Mouse (Mus musculus) kidney, adult 8-10 months (tissue): ENCODE results near the gene Lrrc29.

ENCODE experiments used
- DNase-seq, 2 experiments: peaks; one replicate each; pipeline ENCODE4 v3.0.0; 2022

Lrrc29 gene

DNA sequence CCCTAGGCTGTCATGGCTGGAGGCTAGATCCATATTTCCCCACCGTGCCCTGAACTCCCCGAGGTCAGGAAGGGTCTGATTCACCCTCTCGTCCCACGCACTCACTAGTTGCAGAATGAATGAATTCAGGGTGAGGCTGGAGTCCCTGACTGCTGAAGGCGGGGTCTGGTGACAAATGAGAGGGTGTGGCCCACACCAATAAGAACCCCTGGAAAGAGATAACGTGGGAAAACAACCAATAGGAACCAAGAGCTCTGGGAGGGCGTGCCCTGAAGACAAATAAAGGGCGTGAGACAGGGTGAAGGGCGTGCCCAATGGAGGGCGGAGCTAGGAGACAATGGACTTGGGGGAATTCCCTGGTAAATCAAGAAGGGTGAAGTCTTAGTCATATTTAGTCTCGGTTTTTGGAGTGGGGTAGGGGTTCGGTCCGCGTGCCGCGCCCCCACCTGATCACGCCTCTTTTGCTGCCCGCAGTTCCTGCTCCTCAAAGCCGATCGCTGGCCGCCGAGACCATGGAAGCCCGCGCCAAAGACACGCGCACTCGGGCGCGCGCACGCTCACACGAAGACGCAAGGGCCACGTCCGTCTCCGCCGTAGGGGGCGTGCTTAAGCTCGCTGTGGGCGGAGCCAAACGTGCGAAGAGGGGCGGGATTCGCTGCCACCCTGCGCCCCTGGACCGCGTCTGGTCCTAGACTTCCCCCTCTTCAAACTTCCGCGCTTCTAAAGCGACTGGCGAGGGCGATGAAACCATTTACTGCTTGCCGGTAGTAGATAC is 36.9 kb downstream of the Lrrc29 start:
- peak; percentile 84 to 87 for DNase-seq

DNA sequence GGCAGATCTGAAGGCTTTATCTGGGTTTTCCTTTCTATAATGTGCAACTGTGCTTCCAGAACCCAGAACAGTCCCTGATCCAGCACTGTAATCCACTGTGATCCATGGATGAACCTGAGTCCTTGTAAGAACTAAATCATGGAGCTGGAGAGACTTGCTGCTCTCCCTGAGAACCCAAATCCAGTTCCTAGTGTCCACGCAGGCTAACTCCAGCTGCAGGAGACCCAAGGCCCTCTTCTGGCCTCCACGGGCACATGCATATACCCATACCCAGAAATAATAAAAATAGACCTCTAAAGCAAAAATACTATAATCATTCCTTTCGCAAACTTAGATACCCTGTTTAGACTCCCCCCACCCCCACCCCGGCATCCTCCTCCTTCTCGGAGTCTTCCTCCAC is 37.8 kb downstream of the Lrrc29 start:
- DNase-seq, result no peak

DNA sequence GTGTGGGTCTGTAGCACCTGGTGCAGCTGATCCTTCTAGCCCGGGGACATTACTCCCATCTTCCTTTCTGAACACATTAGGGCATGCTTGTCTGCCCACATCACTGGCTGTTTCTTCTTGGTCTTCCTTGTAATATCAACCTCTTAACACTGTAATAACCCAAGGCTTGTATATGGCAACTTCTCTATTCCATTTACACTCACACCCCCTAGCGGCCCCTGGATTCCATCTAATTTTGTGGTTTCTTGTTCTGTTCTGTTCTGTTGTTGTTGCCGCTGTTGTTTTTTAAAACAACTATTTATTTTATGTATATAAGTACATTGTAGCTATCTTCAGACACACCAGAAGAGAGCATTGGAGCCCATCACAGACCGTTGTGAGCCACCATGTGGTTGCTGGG is 39.2 kb downstream of the Lrrc29 start:
- DNase-seq, result no peak

DNA sequence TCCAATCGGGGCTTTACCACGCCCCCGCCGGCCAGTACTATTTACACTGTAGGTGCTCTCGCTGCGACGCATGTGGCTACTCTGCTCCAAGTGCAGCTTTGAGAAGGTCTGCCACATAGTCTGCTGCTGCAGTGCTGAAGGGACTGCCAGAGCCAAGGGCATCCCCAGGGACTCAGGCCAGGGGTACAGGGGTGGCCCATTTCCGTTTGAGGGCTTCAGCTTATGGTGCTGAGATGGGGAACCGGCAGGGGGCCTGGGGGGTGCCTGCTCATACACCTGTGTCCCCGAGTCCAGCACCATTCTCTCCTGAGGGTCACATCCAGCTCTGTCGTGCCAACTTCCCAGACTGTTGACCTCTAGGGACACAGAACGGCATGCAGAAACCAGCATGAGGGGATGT is 40.6 kb downstream of the Lrrc29 start:
- DNase-seq, result no peak

DNA sequence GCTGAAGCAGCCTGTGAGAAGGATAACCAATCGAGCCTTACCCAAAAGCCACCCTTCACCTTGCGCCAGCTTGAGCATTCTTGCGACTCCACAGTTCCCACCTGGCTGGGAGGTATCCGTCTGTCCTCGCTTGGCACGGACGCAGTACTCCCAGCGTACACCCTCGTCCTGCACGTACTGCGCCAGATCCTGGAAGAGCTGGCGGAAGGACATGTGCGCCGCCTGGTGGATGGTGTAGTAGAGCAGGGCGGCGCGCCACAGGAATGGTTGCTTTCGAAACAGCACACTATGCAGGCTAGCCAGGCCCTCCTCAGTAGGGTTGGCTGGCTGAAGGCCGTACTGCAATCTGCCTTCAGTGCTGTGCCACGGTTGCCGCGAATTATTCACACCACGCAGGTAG is 43.0 kb downstream of the Lrrc29 start:
- DNase-seq, result no peak

DNA sequence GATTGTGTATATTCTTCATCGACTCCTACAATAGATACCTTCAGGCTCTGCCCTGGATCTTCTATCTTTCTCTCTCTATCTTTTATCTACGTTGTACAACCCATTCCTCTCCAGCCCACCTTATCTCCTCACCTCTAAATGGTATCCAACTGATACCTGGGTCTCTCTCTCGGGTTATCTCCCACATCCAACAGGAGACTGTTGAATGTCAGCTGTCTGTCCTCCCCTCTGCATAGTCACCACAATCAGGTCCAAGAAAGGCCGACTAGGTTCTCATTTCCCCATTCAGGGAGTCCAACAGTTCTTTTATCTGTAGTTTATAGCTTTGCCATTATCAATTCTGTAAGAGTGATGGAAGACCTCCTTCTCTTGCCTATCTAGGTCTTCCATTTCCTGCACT is 43.8 kb downstream of the Lrrc29 start:
- no peak for DNase-seq

DNA sequence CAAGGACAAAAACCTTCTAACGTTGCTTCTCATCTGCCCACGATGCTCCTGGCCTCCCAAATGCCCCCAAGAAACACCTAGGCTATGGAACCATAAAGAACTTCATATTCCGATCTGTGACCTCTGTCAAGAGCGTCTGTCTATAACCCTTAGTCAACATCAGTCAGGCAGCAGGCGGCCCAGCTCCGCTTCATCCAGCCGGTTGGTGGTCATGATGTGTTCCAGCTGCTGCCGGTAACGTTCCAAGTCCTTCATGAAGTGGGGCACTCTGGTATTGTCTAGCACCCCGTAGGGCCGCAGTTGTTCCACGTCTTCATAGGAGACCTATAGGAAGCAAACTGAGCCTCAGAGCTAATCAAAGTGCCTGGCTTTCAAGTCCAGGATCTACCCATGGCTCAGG is 44.3 kb downstream of the Lrrc29 start:
- no peak for DNase-seq

DNA sequence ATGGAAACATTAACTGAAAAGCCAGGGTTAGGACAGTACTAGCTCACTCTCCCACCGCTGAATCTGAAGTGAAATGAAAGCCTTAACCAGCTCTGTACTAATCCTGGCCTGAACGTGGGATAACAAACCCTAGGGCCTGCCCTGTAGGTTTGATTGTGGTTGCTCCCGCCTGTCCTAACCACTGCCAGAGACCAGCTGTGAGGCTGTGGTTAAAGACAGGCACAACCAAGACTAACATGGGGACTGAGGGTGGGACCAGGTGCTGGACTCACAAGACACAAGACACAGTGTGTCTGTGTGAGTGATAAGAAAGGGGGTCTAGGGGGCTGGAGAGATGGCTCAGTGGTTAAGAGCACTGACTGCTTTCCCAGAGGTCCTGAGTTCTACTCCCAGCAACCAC is 45.5 kb downstream of the Lrrc29 start:
- no peak for DNase-seq

DNA sequence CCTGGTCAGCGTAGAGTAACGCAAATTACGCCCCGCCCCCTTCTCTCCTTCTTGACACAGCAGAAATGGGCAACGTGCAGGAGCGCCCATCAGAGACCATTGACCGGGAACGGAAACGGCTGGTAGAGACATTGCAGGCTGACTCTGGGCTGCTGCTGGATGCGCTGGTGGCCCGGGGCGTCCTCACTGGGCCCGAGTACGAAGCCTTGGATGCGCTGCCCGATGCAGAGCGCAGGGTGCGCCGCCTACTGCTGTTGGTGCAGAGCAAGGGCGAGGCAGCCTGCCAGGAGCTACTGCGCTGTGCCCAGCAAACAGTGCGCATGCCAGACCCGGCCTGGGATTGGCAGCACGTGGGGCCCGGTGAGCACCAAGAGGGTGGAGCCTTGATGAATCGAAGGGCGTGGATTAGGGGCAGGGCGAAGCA is 47.2 kb downstream of the Lrrc29 start:
- DNase-seq, result peak; percentile 90 to 92

DNA sequence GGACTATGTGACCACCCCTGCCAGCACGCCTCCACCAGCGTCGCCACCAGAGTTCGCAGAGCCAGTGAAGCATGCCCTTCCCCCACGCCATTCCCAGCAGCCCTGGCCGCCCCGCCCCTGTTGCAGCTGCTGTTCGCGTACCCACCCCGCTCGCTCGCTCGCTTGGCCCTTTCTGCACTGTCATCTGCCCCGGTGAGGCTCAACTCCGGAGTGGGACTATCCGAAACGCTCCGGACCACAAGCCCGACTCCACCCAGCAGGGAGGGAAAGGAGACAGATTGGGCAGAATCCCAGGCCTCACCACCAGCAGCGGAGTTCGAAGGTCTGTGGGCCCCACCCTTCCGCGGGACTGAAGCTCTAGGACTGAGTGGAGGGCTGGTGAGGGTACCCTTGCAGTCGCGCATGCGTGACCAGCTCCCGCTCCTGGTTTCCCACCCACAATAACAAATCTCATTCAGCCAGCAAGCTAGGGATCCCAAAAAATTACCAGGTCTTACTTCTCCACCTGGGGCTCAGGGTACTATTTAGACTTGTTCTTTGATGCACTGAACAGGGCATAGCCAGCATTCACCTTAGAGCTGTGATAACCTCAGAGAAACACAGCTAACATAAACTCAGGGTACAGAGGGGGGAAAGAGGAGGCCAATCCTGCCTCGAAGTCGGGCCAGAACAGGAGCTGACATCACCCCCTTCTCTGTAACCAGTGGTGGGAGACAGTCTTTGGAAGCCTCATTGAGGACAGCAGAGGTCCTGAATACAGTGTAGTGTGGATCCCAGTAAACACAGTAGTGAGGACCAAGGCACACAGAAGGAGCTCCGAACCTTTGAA is 49.6 kb downstream of the Lrrc29 start:
- DNase-seq, result peak in 1 of 2 experiments; percentile 39

DNA sequence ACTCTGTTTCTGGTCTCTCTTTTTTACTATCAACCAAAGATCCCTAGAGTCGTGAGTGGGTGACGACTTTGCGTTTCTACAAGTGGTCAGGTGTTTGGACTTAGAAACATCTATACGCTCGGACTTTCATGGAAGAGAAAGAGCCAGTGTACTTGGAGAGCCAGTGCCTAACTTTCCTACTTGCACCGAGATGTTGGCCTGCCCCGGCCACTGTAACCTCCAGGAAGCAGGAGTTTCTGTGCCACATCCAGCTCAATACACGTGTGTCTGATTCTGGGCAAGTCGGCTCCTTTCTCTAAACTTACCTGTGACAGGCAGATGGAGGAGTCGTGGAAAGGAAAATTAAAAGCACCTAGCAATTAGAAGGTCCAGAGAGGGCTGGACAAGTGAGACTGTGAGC is 50.2 kb downstream of the Lrrc29 start, which contains the start of gene Nol3:
TSS of gene Nol3 (plus strand) at position 301 of the 400 bp plus-strand sequence.
- DNase-seq, result no peak

DNA sequence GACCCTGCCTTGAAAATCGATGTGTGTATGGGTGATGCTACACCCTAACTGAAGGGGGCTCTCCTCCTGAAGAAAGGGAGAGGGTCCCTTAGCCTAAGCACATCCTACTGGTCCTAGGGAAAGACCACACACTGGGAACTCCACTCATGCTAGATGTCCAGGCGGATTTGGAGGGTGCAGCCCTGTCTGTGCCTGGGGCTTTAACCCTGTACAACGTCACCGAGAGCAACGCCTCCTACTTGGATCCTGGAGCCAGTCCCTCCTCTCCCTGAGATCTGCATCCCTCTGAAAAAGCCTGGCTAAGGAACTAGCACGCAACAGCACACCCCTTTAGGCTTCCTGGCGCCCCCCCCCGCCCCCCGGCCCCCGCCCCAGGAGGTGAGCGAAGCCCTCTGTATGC is 50.7 kb downstream of the Lrrc29 start:
- DNase-seq, result no peak

DNA sequence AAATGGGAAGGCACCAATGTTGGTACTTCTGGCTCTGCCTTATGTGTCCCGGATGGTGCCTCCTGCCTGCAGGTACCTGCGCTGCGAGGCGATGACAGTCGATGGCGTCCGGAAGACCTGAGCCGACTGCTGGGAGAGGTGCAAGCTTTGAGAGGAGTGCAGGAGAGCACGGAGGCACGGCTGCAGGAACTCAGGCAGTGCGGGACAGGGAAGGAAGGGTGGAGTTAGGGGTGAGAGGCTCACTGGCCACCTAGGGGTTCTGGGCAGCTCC is 55.2 kb downstream of the Lrrc29 start:
- no peak for DNase-seq

DNA sequence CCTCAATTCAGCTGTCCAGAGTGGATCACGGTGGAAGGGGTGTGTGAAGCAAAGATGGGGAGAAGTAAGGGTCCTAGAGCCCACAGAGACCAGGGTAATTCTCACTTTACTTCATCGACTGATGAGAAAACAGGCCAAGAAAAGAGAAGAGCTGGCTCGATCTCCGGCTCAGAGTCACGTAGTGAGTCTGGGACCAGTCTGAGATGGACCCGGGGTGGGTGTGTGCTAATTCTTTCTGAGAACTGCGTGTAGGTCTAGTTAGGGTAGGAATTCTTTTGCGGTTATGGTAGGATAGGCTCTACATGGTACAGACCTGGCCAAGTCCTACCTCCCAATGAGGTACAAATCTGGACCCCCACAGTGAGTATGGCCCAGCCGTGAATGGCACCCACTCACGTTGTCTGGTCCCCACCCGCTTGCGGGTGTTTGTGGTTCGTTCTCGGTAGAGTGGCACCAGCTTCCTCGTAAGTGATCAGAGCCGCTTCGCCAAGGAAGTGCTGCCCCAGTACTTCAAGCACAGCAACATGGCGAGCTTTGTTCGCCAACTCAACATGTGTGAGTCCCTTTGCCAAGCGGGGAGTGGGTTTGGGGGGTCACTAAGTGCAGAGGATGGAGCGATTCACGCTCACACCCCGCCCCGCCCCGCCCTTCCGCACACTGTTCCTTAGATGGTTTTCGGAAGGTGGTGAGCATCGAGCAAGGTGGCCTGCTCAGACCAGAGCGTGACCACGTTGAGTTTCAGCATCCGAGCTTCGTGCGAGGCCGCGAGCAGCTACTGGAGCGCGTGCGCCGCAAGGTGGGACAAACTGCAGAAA is 55.8 kb downstream of the Lrrc29 start:
- no peak for DNase-seq

DNA sequence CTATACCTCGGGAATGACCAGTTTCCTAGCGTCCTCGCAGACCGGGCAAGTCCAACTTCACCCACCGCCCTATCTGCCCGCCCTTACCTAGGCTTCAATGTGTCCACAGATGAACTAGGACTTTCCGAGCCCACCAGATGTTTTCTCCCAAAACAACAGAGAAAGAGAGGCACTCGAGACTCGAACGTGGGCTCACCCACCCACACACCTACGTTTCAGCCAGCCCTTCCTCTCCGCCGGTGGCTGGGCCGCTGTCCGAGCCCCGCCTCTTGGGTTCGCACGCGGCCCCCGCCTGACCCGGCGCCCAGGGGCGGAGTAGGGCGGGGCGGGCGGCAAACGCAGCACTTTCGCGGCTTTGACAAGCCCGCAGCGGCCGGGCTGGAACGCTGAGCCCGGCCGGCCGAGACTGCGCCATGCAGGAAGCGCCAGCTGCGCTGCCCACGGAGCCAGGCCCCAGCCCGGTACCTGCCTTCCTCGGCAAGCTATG is 56.6 kb downstream of the Lrrc29 start, which contains the start of gene Hsf4:
TSS of gene Hsf4 (plus strand) at position 341 of the 487 bp plus-strand sequence.
- peak; percentile 66 to 69 for DNase-seq

DNA sequence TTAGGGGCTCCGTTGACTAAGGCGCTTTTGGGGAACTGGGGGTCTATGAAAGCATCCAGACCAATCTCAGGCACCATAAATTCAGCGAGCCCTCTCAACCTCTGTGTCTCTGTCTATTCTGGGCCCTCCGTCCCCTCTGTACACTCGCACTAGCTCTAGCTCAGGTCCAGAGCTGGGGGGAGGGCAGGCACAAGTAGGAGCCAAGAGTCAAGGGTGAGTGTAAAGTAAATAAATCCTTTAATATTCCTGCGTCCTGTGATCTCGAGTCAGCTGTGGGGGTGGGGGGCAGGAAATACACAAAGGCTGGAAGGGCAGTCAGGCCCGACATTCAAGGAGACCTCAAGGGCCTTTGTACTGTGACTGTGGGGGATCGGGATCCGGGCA is 57.0 kb downstream of the Lrrc29 start:
- DNase-seq, result no peak

DNA sequence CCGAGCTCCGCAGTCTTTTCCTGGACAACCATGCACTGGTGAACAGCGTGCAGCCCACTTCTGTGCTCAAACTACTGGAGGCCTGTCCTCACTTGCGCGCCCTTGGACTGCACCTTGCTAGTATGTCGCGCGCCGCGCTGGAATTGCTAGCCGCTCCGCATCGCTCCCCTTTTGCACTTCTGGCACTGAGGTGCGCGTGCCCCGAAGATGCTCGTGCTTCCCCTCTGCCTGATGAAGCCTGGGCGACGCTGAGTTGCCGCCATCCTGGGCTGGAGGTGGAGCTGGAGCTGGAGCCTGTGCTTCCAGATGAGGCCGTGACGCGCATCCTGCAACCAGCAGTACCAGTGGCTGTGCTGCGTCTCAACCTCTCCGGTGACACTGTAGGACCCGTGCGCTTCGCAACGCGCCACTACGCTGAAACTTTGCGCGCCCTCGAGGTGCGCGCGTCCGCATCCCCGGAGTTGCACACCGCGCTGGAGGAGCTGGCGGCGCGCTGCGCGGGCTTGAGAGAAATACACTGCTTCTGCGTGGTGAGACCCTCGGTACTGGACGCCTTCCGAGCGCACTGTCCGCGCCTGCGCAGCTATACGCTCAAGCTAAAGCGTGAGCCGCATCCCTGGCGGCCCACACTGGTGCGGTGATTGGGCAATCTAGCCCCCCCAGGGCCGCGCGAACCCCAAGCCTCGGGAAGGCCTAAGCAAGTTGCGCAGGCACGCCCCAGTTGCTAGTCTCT is 57.6 kb downstream of the Lrrc29 start:
- DNase-seq, result no peak

DNA sequence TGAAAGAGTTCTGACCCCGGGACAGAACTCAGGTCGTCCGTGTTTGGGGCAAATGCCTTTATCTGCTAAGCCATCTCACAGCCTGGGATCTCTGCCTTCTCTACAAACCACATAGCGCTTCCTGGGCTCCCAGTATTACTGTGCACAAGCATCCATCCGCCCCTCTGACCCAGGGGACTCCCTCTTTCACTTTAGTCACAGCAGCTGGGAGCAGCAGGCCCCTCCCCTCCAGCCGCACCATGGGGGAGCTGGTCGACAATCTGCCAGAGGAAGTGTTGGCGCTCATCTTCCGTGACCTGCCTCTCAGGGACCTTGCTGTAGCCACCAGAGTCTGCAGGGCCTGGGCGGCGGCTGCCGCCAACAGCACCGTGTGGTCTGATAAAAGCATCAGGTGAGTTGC is 59.3 kb downstream of the Lrrc29 start:
- DNase-seq, result no peak

DNA sequence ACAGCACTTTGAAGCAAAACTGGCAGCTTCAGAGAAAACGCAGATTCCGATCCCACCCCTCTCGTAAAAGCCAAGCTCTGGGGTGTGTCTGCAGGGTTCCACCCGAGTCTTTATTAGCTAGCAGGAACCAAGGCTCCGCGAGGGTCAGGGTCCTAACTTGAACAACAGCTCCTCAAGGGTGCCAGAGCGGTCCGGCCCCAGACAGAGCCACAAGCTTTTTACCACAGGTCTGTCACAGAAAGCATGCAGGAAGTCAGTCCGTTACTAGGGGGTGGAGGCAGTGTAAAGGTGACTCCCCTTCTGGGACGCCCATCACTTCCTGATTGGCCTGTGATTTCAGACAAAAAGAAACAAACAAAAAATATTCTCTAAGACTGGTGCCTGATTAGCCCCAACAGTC is 61.0 kb downstream of the Lrrc29 start:
- DNase-seq, result peak in 1 of 2 experiments; percentile 36

DNA sequence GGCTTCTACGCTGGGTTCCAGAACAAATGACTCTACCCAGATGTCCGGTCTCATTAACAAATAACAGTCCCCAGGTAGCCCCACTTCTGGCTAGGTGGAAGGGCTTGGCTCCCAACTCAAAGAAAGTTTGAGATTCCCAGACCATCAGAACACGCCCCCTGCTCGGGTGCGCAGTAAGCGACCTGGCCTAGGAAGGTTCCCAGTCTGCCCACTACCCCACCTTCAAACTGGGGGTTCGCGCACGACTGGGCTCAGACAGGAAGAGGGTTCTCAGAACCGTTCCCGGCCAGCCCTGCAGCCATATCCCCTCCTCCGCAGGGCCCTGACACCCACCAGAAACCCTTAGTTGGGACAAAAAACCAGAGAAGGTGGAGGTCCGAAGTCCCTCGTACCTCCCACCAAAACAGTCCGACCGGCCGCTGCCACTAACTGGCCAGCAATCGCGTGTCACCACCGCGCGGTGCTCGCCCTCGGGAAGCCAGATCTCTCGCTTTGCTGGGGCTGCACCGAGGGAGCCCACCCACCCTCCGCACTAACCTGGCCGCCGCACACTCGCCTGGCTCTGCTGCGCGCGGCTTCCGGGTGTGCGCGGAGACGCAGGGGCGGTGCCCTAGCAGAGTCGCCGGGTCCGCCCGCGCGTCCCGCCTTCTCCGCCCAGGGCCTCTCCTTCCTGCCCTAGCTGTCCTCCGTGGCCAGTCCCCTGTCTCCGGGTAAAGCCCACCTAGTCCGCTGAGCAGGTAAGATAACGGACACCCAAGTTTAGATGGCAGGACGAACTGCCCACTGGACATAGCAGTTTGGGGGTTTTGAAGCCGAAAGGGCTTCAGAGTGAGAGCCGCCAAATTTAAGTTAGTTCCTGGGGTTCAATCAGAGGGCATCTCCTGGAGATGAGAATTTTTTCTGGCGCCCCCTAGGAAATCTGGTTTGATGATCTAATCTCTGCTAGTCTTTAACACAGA is 61.8 kb downstream of the Lrrc29 start, which contains the start of the genes Tradd and Fbxl8:
TSS of gene Tradd (minus strand) at position 586 of the 959 bp plus-strand sequence.
TSS of gene Fbxl8 (plus strand) at position 625 of the 959 bp plus-strand sequence.
- DNase-seq, result peak; percentile 60 to 75
